Mouse (Mus musculus) small intestine, adult 2 months (tissue): Measurements from ENCODE around the gene Cyb5d2.

Experiments
- CTCF ChIP-seq: fragments of 200-500 bp; IDR thresholded peaks from 2 replicates; pipeline ENCODE4 v1.5.1; 2012; ENCODE audit warnings: low read depth, mild to moderate bottlenecking, control low read depth, inconsistent platforms, low read length, moderate library complexity, mixed read lengths; ENCODE audit not compliant: insufficient replicate concordance, insufficient read length; ENCODE audit errors: extremely low read depth
- POLR2A ChIP-seq: fragments of 200-500 bp; IDR thresholded peaks from 2 replicates; pipeline ENCODE4 v1.6.1; 2012; ENCODE audit warnings: low read depth, mild to moderate bottlenecking, control low read depth, inconsistent platforms, low read length, moderate library complexity

GRCm38 (mm10) chr11:72778957-72779356, 17.0 kb downstream of the Cyb5d2 start:
- no peak for TF ChIP-seq CTCF
- no peak for TF ChIP-seq POLR2A
